Mouse (Mus musculus) midbrain, postnatal 0 days (tissue): Measurements from ENCODE around the gene Fkbpl. TPM values are rescaled to one million over a fixed set of nuclear protein-coding genes. Genes with fewer than 3 reads are reported as not detected.

Source experiments
- ATAC-seq: fragments of 200-750 bp; cut with Nextera tagmentation; 2 replicates; pipeline ENCODE4 v1.8.0; 2017; ENCODE audit warnings: moderate number of reproducible peaks, mild to moderate bottlenecking, moderate TSS enrichment, moderate library complexity; ENCODE audit not compliant: low FRiP score
- DNase-seq: peaks from one replicate; pipeline ENCODE4 v3.0.0-alpha.2; 2015; ENCODE audit warnings: low spot score
- H3K27ac ChIP-seq: fragments of 300-500 bp; sonication (generic); 2 replicates; pipeline ENCODE4 v1.5.1; 2014; ENCODE audit warnings: low read depth, mild to moderate bottlenecking, low read length, mixed read lengths
- H3K27me3 ChIP-seq: fragments of 300-500 bp; sonication (generic); 2 replicates; pipeline ENCODE4 v1.6.1; 2014; ENCODE audit warnings: low read length, control low read depth, mixed read lengths; ENCODE audit not compliant: insufficient read depth
- H3K36me3 ChIP-seq: fragments of 300-500 bp; sonication (generic); 2 replicates; pipeline ENCODE4 v1.6.1; 2014; ENCODE audit warnings: low read length, control low read depth, mixed read lengths; ENCODE audit not compliant: insufficient read depth
- H3K4me1 ChIP-seq: fragments of 300-500 bp; sonication (generic); 2 replicates; pipeline ENCODE4 v1.6.1; 2014; ENCODE audit warnings: mild to moderate bottlenecking, control low read depth, antibody characterized with exemption, low read length, mixed read lengths; ENCODE audit not compliant: insufficient read depth
- H3K4me2 ChIP-seq: fragments of 300-500 bp; sonication (generic); 2 replicates; pipeline ENCODE4 v1.6.1; 2014; ENCODE audit warnings: low read depth, mild to moderate bottlenecking, low read length, mixed read lengths; ENCODE audit not compliant: poor library complexity, severe bottlenecking
- H3K4me3 ChIP-seq: fragments of 300-500 bp; sonication (generic); 2 replicates; pipeline ENCODE4 v1.5.1; 2014; ENCODE audit warnings: low read depth, mild to moderate bottlenecking, low read length, moderate library complexity
- H3K9ac ChIP-seq: fragments of 300-500 bp; sonication (generic); replicated peaks from 2 replicates; pipeline ENCODE4 v1.6.1; 2014; ENCODE audit warnings: mild to moderate bottlenecking, low read length, moderate library complexity, mixed read lengths; ENCODE audit not compliant: poor library complexity, severe bottlenecking
- H3K9me3 ChIP-seq: fragments of 300-500 bp; sonication (generic); 2 replicates; pipeline ENCODE4 v1.6.1; 2016; ENCODE audit warnings: low read length, control low read depth
- CTCF ChIP-seq: IDR thresholded peaks from 2 replicates; pipeline ENCODE4 v1.5.1; 2016; ENCODE audit warnings: antibody characterized with exemption, mild to moderate bottlenecking
- WGBS: fragments of 180-500 bp; shearing (Covaris S2); extraction: QIAGEN DNeasy Blood & Tissue Kit; methylation state at CpG from one replicate; pipeline ENCODE4 v1.1.7; 2014; 5-methylcytosine and 5-hydroxymethylcytosine counted together
- polyA plus RNA-seq: library from polyadenylated mRNA; unstranded; fragments of >200 nt; fragmentation: Nextera tagmentation; extraction: Ambion mirVana; gene quantifications from 2 replicates; pipeline ENCODE4 v1.2.1, GENCODE M21; 2015
- total RNA-seq: library from RNA; depleted of rRNA; stranded (reverse); fragments of >200 nt; gene quantifications from 2 replicates; pipeline ENCODE4 v1.2.3, GENCODE M21; 2014

The Fkbpl gene
- total and polyA plus RNA-seq, 2 experiments from 2014 or later: 6.2 to 10.7 TPM

DNA sequence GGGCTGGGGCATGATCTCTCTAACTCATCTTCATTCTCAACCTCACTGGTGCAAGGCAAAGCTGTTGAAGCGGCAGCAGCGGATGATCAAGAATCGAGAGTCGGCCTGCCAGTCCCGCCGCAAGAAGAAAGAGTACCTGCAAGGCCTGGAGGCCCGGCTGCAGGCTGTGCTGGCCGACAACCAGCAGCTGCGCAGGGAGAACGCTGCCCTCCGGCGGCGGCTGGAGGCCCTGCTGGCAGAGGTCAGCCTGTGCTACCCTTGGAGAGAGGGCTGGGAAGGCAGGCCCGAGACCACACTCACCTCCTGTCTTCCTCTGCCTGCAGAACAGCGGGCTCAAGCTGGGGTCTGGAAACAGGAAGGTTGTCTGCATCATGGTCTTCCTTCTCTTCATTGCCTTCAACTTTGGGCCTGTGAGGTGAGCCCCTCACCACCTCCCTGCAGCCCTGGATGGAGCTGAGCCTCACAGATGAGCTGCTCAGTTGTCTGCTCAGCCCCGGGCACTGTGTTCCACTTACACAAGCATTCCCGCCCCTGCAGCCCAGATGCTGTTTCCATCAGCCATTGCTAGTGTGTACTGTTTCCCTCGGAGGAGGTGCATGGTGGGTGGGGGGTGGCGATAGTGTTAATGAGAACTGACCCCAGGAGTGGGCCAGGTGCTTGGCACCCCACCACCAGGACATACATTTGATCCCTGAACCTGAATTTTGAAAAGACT is 7.1 kb downstream of the Fkbpl start:
- Histone ChIP-seq H3K4me2 (no peak overlapping the region), H3K36me3 (peaks cover 60% of the 10 kb centered on the region), H3K4me3 (no peak overlapping the region), H3K9ac (no peak overlapping the region), H3K27me3 (no peaks in the 10 kb centered on the region), H3K4me1 (peaks cover 7% of the 10 kb centered on the region), H3K9me3 (no peaks in the 10 kb centered on the region), H3K27ac (no peak overlapping the region)
- no peak for ATAC-seq
- TF ChIP-seq CTCF: peak; percentile 63
- peak; percentile 28 for DNase-seq
- 46% methylated on average over 19 of the region's 19 CpGs for WGBS

DNA sequence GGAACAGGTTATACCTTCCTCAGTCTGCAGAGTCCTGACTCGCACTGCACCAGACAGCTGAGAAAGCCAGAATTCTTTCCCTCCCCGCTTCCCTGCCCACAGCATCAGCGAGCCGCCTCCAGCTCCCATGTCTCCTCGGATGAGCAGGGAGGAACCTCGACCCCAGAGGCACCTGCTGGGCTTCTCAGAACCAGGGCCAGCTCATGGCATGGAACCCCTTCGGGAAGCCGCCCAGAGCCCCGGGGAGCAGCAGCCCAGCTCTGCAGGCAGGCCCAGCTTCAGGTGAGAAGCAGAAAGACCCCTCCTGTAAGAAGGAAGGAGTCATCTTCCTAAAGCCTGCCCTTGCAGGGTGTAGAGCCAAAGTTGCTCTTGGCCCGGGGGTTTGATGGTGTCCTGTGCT is 8.0 kb downstream of the Fkbpl start:
- Histone ChIP-seq H3K4me1 (peaks cover 6% of the 10 kb centered on the region), H3K4me2 (no peak overlapping the region), H3K27me3 (no peaks in the 10 kb centered on the region), H3K27ac (no peak overlapping the region), H3K9me3 (no peaks in the 10 kb centered on the region), H3K4me3 (no peak overlapping the region), H3K36me3 (peaks cover 60% of the 10 kb centered on the region), H3K9ac (no peak overlapping the region)
- TF ChIP-seq CTCF: no peak
- DNase-seq (no peak), ATAC-seq (no peak)
- WGBS: 91% methylated on average over 10 of the region's 10 CpGs

DNA sequence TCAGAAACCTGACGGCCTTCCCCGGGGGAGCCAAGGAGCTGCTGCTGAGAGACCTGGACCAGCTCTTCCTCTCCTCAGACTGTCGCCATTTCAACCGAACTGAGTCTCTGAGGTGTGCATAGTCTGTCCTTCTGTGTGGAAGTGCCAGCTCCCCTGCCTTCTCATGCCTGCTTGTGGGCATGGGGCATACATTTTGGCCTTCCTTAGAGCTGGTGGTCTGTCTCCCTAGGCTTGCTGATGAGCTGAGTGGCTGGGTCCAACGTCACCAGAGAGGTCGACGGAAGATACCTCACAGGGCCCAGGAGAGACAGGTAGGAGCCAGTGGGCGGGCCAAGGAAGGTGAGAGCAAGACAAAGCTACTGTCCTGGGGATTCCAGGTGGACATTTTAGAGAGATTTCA is 8.4 kb downstream of the Fkbpl start:
- Histone ChIP-seq H3K36me3 (peaks cover 60% of the 10 kb centered on the region), H3K27me3 (no peaks in the 10 kb centered on the region), H3K4me3 (no peak overlapping the region), H3K4me2 (no peak overlapping the region), H3K4me1 (peaks cover 2% of the 10 kb centered on the region), H3K27ac (no peak overlapping the region), H3K9ac (no peak overlapping the region), H3K9me3 (no peaks in the 10 kb centered on the region)
- WGBS: 92% methylated on average over 8 of the region's 8 CpGs
- DNase-seq (no peak), ATAC-seq (no peak)
- TF ChIP-seq CTCF: no peak

DNA sequence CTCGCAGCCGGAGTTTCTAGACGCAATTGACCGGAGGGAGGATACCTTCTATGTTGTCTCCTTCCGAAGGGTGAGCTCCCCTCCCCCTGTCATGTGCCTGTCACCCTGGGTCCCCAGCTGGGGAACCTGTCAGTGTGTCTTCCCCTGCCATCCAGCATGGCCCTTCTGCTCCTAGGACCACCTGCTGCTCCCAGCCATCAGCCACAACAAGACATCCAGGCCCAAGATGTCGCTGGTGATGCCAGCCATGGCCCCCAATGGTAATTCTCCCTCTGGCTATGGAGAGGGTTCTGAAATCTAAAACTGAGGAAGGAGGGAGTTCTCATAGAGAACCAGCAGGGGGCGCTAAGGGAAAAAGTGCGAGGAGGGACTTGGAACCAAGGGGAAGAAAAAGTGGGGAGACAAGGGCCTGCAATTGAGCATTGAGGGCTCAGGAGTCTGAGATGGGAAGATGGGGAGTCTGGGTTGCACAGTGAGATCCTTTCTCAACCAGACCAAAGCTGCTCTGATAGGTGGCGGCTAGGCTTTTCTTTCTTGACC is 9.3 kb downstream of the Fkbpl start:
- H3K4me1 ChIP-seq: no peaks in the 10 kb centered on the region
- peaks cover 57% of the 10 kb centered on the region for H3K36me3 ChIP-seq
- no peak overlapping the region for H3K27ac ChIP-seq
- DNase-seq (peak; percentile 43), ATAC-seq (no peak)
- H3K9ac ChIP-seq: no peak overlapping the region
- TF ChIP-seq CTCF: peak; percentile 85
- H3K4me2 ChIP-seq: no peak overlapping the region
- H3K9me3 ChIP-seq: no peaks in the 10 kb centered on the region
- WGBS: 66% methylated on average over 9 of the region's 9 CpGs
- H3K27me3 ChIP-seq: no peaks in the 10 kb centered on the region
- no peak overlapping the region for H3K4me3 ChIP-seq

DNA sequence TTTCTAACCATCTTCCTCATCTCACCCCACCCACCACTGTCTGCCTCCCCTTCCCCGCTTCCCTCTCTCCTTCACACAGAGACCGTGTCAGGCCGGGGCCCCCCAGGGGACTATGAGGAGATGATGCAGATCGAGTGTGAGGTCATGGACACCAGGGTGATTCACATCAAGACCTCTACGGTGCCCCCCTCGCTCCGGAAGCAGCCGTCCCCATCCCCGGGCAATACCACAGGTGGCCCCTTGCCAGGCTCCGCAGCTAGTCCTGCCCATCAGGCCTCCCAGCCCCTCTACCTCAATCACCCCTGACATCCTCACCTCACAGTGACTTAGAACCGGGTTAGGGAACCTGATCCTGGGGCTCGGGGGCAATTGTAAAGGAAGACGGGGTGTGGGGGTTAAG is 9.8 kb downstream of the Fkbpl start:
- H3K36me3 ChIP-seq: peaks cover 51% of the 10 kb centered on the region
- ATAC-seq (no peak), DNase-seq (no peak)
- no peak overlapping the region for H3K4me2 ChIP-seq
- H3K9ac ChIP-seq: no peak overlapping the region
- H3K9me3 ChIP-seq: no peaks in the 10 kb centered on the region
- no peak overlapping the region for H3K4me3 ChIP-seq
- no peak overlapping the region for H3K27ac ChIP-seq
- no peaks in the 10 kb centered on the region for H3K4me1 ChIP-seq
- peaks cover 3% of the 10 kb centered on the region; the same call in 1 of the 2 replicates for H3K27me3 ChIP-seq
- 92% methylated on average over 13 of the region's 13 CpGs for WGBS
- no peak for TF ChIP-seq CTCF

DNA sequence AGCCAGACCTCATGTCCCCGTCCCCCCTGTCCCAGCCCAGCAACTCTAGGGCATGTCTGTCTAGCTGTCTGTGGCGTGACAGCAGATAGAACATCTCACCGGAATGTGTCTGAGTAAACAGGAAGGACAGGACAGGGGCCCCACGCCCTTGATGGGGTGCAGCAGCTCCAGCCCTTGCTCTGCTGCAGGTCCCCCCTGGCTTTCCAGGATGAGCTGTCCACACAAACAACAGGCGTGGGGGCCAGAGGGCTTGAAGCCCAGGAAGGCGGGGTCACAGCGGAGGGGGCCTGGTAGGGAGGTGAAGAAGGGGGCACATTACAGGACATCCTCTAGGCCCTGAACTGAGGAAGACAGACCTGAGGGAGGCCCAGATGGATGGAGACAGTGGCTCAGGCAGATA is 10.6 kb downstream of the Fkbpl start:
- ATAC-seq (no peak), DNase-seq (no peak)
- Histone ChIP-seq H3K4me2 (no peak overlapping the region), H3K27ac (no peak overlapping the region), H3K9me3 (no peaks in the 10 kb centered on the region), H3K9ac (no peak overlapping the region), H3K4me1 (no peaks in the 10 kb centered on the region), H3K27me3 (peaks cover 9% of the 10 kb centered on the region; the same call in 1 of the 2 replicates), H3K36me3 (peaks cover 44% of the 10 kb centered on the region), H3K4me3 (no peak overlapping the region)
- TF ChIP-seq CTCF: no peak
- 85% methylated on average over 7 of the region's 7 CpGs for WGBS
